Mouse (Mus musculus) testis, adult 2 months (tissue): ENCODE results near the gene Ptbp1.

Experiments
- CTCF ChIP-seq: fragments of 200-500 bp; IDR thresholded peaks from 2 replicates; pipeline ENCODE4 v1.5.1; 2012; ENCODE audit warnings: low read depth, mild to moderate bottlenecking, inconsistent platforms, low read length, moderate library complexity; ENCODE audit not compliant: control insufficient read depth, insufficient read depth, insufficient replicate concordance
- POLR2A ChIP-seq: fragments of 200-500 bp; IDR thresholded peaks from 2 replicates; pipeline ENCODE4 v1.6.1; 2012; ENCODE audit warnings: low read depth, mild to moderate bottlenecking, inconsistent platforms, low read length, moderate library complexity; ENCODE audit not compliant: control insufficient read depth

DNA sequence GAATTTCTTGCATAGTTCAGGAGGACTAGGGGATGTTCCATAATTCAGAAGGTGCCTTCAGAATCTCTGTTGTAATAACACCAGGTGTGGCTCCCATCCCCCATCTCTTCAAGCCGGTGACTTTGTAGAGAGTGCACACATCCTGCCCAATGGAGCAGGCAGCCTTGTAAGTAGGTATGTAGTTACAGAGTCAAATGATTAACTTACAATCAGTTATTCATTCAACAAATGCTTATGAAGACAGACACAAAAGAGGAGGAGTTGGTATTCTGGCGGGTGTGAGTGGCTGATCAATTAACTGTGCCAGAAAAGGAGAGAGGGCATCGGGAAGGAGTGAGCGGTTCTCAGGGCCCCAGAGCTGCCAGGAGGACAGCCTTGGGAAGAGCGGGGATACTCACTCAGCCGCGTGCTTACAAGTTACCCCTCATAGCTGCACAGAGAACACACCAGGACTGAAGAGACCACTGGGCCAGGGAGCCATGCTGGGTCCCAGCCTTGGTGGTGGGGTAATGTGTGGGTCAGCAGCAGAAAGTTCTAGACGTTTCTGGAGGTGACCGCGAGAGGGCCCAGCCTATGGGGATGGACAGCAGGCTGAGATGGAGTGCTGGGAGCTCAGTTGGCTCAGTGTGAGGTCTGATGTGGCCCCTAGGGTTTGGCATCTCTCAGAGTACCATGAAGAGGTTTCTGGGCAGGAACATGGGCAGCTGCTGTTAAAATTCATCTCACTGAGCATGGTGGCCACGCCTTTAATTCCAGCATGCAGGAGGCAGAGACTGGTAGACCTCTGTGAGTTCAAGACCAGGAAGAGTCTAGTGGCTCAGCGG is 38.3 kb upstream of the Ptbp1 start:
- TF ChIP-seq CTCF, result no peak
- TF ChIP-seq POLR2A, result no peak
